Mouse (Mus musculus): Measurements from ENCODE around the gene Kif26b. TPM values are rescaled to one million over a fixed set of nuclear protein-coding genes. Genes with fewer than 3 reads are reported as not detected.

The Kif26b gene
- polyA plus RNA-seq, 1 experiment from 2014 or later: 1.8 TPM

DNA sequence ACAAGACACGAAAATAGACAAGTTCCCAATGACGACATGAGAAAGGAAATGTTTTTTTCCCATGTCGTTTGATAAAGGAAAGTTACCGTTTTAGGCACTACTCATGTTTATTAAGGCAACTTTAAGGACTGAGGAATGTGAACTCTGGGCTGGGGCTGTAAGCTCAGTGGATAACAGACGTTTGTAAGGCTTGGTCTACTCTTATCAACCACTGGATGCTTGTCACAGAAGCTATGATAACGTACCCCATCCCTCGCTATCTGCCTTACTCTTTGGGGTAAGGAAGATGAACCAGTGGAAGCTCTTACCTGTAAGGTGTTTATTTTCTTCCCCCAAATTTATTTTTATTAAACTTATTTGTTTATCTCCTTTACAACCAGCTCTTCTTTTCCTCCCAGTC is 108.4 kb downstream of the Kif26b start:
- H3K4me3 ChIP-seq (replicated peaks; ENCODE audit: low read length): no peak overlapping the region
- 70% methylated on average over 7 of the region's 7 CpGs for WGBS
- no peak for ATAC-seq (ENCODE audit: insufficient read depth, low FRiP score)
- no peak overlapping the region for H3K4me2 ChIP-seq (ENCODE audit: low read depth, low read length)
- no peak overlapping the region for H3K27ac ChIP-seq (ENCODE audit: low read length)
- no peaks in the 10 kb centered on the region for H3K36me3 ChIP-seq (ENCODE audit: control insufficient read depth, insufficient read depth, low read length)
- H3K9me3 ChIP-seq (replicated peaks; ENCODE audit: control insufficient read depth, low read length): no peaks in the 10 kb centered on the region
- H3K9ac ChIP-seq (ENCODE audit: low read length): no peak overlapping the region
- H3K4me1 ChIP-seq (ENCODE audit: control insufficient read depth, insufficient read depth, low read length): peaks cover 8% of the 10 kb centered on the region; the same call in 1 of the 2 replicates
- no peaks in the 10 kb centered on the region for H3K27me3 ChIP-seq (ENCODE audit: control insufficient read depth, insufficient read depth, low read length)

DNA sequence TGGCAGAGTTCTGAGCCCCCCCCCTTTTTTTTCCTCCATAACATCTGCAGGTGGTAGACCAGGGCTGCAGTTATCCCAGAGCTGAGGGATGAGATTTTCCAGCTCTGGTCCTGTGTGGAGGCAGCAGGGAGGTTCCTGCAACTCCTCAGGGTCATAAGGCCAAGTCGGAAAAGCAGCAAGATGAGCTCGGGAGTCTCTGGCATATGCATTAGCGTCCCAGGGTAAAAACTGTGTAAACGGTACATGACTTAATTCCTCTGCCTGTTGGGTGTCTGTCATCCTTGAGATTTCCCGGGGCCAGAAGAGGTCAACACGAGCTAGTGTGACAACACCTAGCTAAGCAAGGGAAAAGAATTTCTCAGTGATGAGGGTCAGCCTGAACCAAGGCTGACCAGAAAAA is 111.0 kb downstream of the Kif26b start:
- no peak overlapping the region for H3K27ac ChIP-seq (ENCODE audit: low read length)
- WGBS: 38% methylated on average over 6 of the region's 6 CpGs

GRCm38 (mm10) chr1:178640719-178641455 is 112.0 kb downstream of the Kif26b start:
- Histone ChIP-seq H3K9ac (ENCODE audit: low read length) (no peak overlapping the region), H3K4me2 (ENCODE audit: low read depth, low read length) (no peak overlapping the region), H3K4me3 (replicated peaks; ENCODE audit: low read length) (no peak overlapping the region), H3K4me1 (ENCODE audit: control insufficient read depth, insufficient read depth, low read length) (peaks cover 8% of the 10 kb centered on the region; the same call in 1 of the 2 replicates), H3K27ac (ENCODE audit: low read length) (no peak overlapping the region), H3K9me3 (replicated peaks; ENCODE audit: control insufficient read depth, low read length) (no peaks in the 10 kb centered on the region), H3K27me3 (ENCODE audit: control insufficient read depth, insufficient read depth, low read length) (no peaks in the 10 kb centered on the region), H3K36me3 (ENCODE audit: control insufficient read depth, insufficient read depth, low read length) (no peaks in the 10 kb centered on the region)
- ATAC-seq (ENCODE audit: insufficient read depth, low FRiP score): no peak
- WGBS: 43% methylated on average over 11 of the region's 11 CpGs

More for the DNA sequence above, 111.0 kb downstream of the Kif26b start:
- Histone ChIP-seq H3K27me3 (ENCODE audit: control insufficient read depth, insufficient read depth, low read length) (no peaks in the 10 kb centered on the region), H3K9me3 (replicated peaks; ENCODE audit: control insufficient read depth, low read length) (no peaks in the 10 kb centered on the region), H3K4me3 (replicated peaks; ENCODE audit: low read length) (no peak overlapping the region), H3K36me3 (ENCODE audit: control insufficient read depth, insufficient read depth, low read length) (no peaks in the 10 kb centered on the region), H3K9ac (ENCODE audit: low read length) (no peak overlapping the region), H3K4me2 (ENCODE audit: low read depth, low read length) (no peak overlapping the region), H3K4me1 (ENCODE audit: control insufficient read depth, insufficient read depth, low read length) (peaks cover 8% of the 10 kb centered on the region; the same call in 1 of the 2 replicates)
- ATAC-seq (ENCODE audit: insufficient read depth, low FRiP score): no peak

- Histone ChIP-seq H3K9me3 (replicated peaks; ENCODE audit: control insufficient read depth, low read length) (no peaks in the 10 kb centered on the region), H3K4me2 (ENCODE audit: low read depth, low read length) (no peak overlapping the region), H3K27ac (ENCODE audit: low read length) (no peak overlapping the region), H3K4me3 (replicated peaks; ENCODE audit: low read length) (no peak overlapping the region), H3K4me1 (ENCODE audit: control insufficient read depth, insufficient read depth, low read length) (peaks cover 8% of the 10 kb centered on the region; the same call in 1 of the 2 replicates), H3K9ac (ENCODE audit: low read length) (no peak overlapping the region), H3K36me3 (ENCODE audit: control insufficient read depth, insufficient read depth, low read length) (no peaks in the 10 kb centered on the region), H3K27me3 (ENCODE audit: control insufficient read depth, insufficient read depth, low read length) (no peaks in the 10 kb centered on the region)
- WGBS: 72% methylated on average over 2 of the region's 2 CpGs
- no peak for ATAC-seq (ENCODE audit: insufficient read depth, low FRiP score)
Measured at GRCm38 (mm10) chr1:178641788-178642187, 112.9 kb downstream of the Kif26b start.

DNA sequence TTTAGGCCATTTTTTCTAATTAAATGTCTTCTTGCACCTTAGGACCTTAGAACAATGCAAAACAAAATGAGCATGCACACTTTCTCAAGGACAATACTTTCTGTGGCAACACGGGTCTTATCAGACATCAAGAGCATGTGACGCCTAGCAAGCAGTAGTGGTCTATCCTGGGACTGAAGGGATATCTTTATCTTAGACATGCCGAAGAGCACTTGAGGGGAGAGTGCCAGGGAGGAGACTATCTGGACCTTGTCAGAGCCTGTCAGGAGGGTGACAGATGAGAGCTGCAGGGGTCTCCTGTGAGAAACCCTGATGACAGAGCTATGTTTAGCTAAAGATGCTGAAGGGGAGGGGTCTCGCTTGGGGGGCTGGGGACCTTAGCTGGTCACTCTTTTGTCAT is 116.0 kb downstream of the Kif26b start:
- no peaks in the 10 kb centered on the region for H3K36me3 ChIP-seq (ENCODE audit: control insufficient read depth, insufficient read depth, low read length)
- no peak for ATAC-seq (ENCODE audit: insufficient read depth, low FRiP score)
- WGBS: 58% methylated on average over 4 of the region's 4 CpGs
- no peaks in the 10 kb centered on the region for H3K9me3 ChIP-seq (replicated peaks; ENCODE audit: control insufficient read depth, low read length)
- no peak overlapping the region for H3K27ac ChIP-seq (ENCODE audit: low read length)
- no peaks in the 10 kb centered on the region for H3K27me3 ChIP-seq (ENCODE audit: control insufficient read depth, insufficient read depth, low read length)
- H3K4me2 ChIP-seq (ENCODE audit: low read depth, low read length): no peak overlapping the region
- H3K4me1 ChIP-seq (ENCODE audit: control insufficient read depth, insufficient read depth, low read length): peaks cover 3% of the 10 kb centered on the region; the same call in 1 of the 2 replicates
- H3K9ac ChIP-seq (ENCODE audit: low read length): no peak overlapping the region
- H3K4me3 ChIP-seq (replicated peaks; ENCODE audit: low read length): no peak overlapping the region

DNA sequence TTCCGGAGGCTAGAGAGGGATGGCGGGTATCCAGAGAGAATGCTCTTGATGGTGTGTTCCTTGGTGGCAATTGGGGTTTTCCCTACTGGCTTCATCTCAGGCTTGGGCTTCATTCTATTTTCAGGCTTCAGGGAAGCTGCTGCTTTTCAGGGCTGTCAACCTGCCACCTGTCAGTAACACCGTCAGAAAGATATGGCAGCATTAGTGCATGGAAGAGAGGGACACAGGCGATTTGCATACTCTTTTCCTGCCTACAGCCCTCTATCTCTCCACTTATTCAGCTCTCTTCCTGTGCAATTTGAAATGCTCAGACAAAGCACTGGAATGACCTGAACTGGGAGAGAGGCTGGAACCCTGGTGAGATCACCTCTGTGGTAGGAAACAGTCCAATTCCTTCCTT is 117.7 kb downstream of the Kif26b start:
- Histone ChIP-seq H3K4me2 (ENCODE audit: low read depth, low read length) (no peak overlapping the region), H3K27ac (ENCODE audit: low read length) (no peak overlapping the region), H3K9ac (ENCODE audit: low read length) (no peak overlapping the region), H3K4me1 (ENCODE audit: control insufficient read depth, insufficient read depth, low read length) (no peaks in the 10 kb centered on the region), H3K27me3 (ENCODE audit: control insufficient read depth, insufficient read depth, low read length) (no peaks in the 10 kb centered on the region), H3K36me3 (ENCODE audit: control insufficient read depth, insufficient read depth, low read length) (no peaks in the 10 kb centered on the region), H3K4me3 (replicated peaks; ENCODE audit: low read length) (no peak overlapping the region), H3K9me3 (replicated peaks; ENCODE audit: control insufficient read depth, low read length) (no peaks in the 10 kb centered on the region)
- ATAC-seq (ENCODE audit: insufficient read depth, low FRiP score): no peak
- WGBS: 78% methylated on average over 4 of the region's 4 CpGs

DNA sequence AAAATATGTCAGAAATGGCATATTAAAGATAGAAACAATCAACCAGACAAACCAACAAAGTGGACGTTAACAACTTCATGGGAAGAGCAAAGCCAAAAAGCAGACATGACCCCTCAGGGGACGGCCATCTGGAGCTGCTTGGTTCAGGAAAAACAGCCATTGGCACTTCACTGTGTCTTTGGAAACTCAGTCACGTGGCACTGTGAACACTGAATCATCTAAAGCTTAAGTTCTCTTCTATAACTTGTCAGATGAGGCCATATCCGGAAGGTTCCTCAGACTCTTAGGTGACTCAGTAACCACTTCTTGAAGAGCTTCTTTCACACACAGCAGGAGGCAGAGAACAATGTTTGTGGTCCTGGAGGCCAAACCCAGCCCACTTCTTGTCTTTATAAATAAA is 126.6 kb downstream of the Kif26b start:
- 82% methylated on average over 4 of the region's 4 CpGs for WGBS
- H3K27me3 ChIP-seq (ENCODE audit: control insufficient read depth, insufficient read depth, low read length): no peaks in the 10 kb centered on the region
- H3K36me3 ChIP-seq (ENCODE audit: control insufficient read depth, insufficient read depth, low read length): no peaks in the 10 kb centered on the region
- ATAC-seq (ENCODE audit: insufficient read depth, low FRiP score): no peak
- no peaks in the 10 kb centered on the region for H3K4me1 ChIP-seq (ENCODE audit: control insufficient read depth, insufficient read depth, low read length)
- H3K9me3 ChIP-seq (replicated peaks; ENCODE audit: control insufficient read depth, low read length): no peaks in the 10 kb centered on the region
- no peak overlapping the region for H3K4me2 ChIP-seq (ENCODE audit: low read depth, low read length)
- H3K4me3 ChIP-seq (replicated peaks; ENCODE audit: low read length): no peak overlapping the region
- H3K9ac ChIP-seq (ENCODE audit: low read length): no peak overlapping the region
- no peak overlapping the region for H3K27ac ChIP-seq (ENCODE audit: low read length)

- H3K27ac ChIP-seq (ENCODE audit: low read length): no peak overlapping the region
- H3K4me2 ChIP-seq (ENCODE audit: low read depth, low read length): no peak overlapping the region
- H3K4me3 ChIP-seq (replicated peaks; ENCODE audit: low read length): no peak overlapping the region
- ATAC-seq (ENCODE audit: insufficient read depth, low FRiP score): no peak
- WGBS: 28% methylated on average over 3 of the region's 3 CpGs
- H3K9me3 ChIP-seq (replicated peaks; ENCODE audit: control insufficient read depth, low read length): no peaks in the 10 kb centered on the region
- H3K36me3 ChIP-seq (ENCODE audit: control insufficient read depth, insufficient read depth, low read length): no peaks in the 10 kb centered on the region
- no peak overlapping the region for H3K9ac ChIP-seq (ENCODE audit: low read length)
- no peaks in the 10 kb centered on the region for H3K27me3 ChIP-seq (ENCODE audit: control insufficient read depth, insufficient read depth, low read length)
- H3K4me1 ChIP-seq (ENCODE audit: control insufficient read depth, insufficient read depth, low read length): 0 out of 2 replicates have a peak, but pooled peaks cover 4% of the 10 kb centered on the region
Measured at GRCm38 (mm10) chr1:178661035-178661434, 132.1 kb downstream of the Kif26b start.

- Histone ChIP-seq H3K4me1 (ENCODE audit: control insufficient read depth, insufficient read depth, low read length) (0 out of 2 replicates have a peak, but pooled peaks cover 4% of the 10 kb centered on the region), H3K27ac (ENCODE audit: low read length) (no peak overlapping the region), H3K9me3 (replicated peaks; ENCODE audit: control insufficient read depth, low read length) (no peaks in the 10 kb centered on the region), H3K9ac (ENCODE audit: low read length) (no peak overlapping the region), H3K4me2 (ENCODE audit: low read depth, low read length) (no peak overlapping the region), H3K36me3 (ENCODE audit: control insufficient read depth, insufficient read depth, low read length) (no peaks in the 10 kb centered on the region), H3K4me3 (replicated peaks; ENCODE audit: low read length) (no peak overlapping the region), H3K27me3 (ENCODE audit: control insufficient read depth, insufficient read depth, low read length) (no peaks in the 10 kb centered on the region)
- 28% methylated on average over 5 of the region's 5 CpGs for WGBS
- ATAC-seq (ENCODE audit: insufficient read depth, low FRiP score): no peak
Measured at GRCm38 (mm10) chr1:178661556-178661955, 132.6 kb downstream of the Kif26b start.

Measured in stomach, embryonic 16.5 days (tissue).